Mouse (Mus musculus): Measurements from ENCODE around the gene Abl2. TPM values are rescaled to one million over a fixed set of nuclear protein-coding genes. Genes with fewer than 3 reads are reported as not detected.
A peak's percentile ranks its signal among the peaks of the same experiment; 100 is the strongest.

Gene Abl2
- polyA plus RNA-seq, 1 experiment from 2014 or later: 11.1 TPM

DNA sequence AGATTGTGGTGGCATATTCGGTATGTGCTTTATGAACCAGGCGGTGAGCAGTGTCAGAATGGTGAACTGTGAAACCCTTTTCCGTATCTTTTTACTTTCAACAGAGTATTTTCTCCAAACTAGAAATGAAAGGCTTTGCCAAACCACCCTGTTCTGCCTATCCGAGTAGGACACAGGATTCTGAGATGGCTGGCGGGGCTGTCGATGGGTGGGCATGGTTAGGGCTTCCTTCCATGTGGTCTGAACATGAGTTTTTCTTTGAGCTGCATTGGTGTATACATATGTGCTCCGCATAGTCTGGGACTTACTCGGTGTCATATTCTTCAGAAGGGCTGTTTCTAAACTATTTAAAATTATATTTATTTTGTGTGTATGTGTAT, 1.0 kb downstream of the Abl2 start:
- Histone ChIP-seq H3K36me3 (ENCODE audit: inconsistent target) (no peaks in the 10 kb centered on the region), H3K4me3 (ENCODE audit: inconsistent target) (peak overlapping the region; percentile 55), H3K27ac (no peak overlapping the region), H3K79me2 (ENCODE audit: inconsistent target) (peaks cover 54% of the 10 kb centered on the region)
- WGBS (ENCODE audit: missing documents): 25% methylated on average over 8 of the region's 8 CpGs

DNA sequence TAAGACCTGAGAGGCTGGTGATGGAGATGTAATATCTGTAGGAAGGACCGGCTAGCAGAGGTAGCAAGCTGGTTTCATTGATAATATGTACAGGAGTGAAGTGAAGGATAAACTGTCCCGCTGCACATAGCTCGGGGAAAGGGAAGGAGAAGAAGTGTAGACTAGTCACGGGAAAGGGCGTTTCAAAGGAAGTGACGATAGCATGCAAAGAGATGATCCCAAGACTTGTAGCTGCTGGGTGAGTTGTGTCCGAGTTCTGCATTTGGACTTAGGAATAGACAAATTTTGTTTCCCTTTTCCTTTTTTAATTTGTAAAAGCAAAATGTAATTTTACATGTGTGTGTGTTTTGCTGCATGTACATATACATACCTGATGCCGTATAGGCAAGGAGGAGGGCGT, 1.9 kb downstream of the Abl2 start:
- WGBS (ENCODE audit: missing documents): 79% methylated on average over 9 of the region's 9 CpGs
- Histone ChIP-seq H3K27ac (no peak overlapping the region), H3K4me3 (ENCODE audit: inconsistent target) (no peak overlapping the region)

DNA sequence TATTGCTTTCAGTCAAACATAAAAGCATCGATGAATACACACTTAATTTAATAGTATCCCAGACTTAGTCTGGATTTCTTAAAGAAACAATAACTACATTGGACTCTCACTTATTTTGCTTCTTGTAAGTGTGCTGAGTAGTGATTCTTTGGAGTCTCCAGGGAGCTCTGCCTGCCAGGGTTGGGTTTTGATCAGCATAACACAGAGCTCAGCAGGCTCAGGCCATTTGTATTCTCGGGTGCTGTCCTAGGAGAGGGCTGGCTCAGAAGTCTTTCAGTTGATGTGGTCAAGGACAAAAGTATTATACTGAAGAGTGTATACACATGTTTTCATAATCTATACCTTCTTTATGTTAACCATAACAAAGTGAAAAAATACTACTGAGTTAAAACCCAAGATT, 6.7 kb downstream of the Abl2 start:
- Histone ChIP-seq H3K27ac (no peak overlapping the region), H3K79me2 (ENCODE audit: inconsistent target) (peaks cover 100% of the 10 kb centered on the region), H3K4me3 (ENCODE audit: inconsistent target) (no peak overlapping the region), H3K36me3 (ENCODE audit: inconsistent target) (no peaks in the 10 kb centered on the region)
- 88% methylated on average over 2 of the region's 2 CpGs for WGBS (ENCODE audit: missing documents)

More for the DNA sequence above, 1.9 kb downstream of the Abl2 start:
- peaks cover 63% of the 10 kb centered on the region for H3K79me2 ChIP-seq (ENCODE audit: inconsistent target)
- H3K36me3 ChIP-seq (ENCODE audit: inconsistent target): no peaks in the 10 kb centered on the region

DNA sequence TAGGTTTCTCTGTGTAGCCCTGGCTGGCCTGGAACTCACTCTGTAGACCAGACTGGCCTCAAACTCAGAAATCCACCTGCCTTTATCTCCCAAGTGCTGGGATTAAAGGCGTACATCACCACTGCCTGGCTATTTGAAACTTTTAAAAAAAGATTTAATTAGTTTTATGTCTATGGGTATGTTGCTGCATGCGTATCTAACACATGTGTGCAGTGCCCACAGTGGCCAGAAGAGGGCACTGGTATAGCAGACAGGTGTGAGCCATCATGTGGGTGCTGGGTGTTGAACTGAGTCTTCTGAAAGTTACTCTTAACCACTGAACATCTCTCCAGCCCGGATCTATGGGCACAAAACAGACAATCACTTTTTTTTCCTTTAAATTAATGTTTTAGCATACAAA, 7.5 kb downstream of the Abl2 start:
- WGBS (ENCODE audit: missing documents): 100% methylated on average over 3 of the region's 3 CpGs
- Histone ChIP-seq H3K36me3 (ENCODE audit: inconsistent target) (no peaks in the 10 kb centered on the region), H3K27ac (no peak overlapping the region), H3K4me3 (ENCODE audit: inconsistent target) (no peak overlapping the region), H3K79me2 (ENCODE audit: inconsistent target) (peaks cover 100% of the 10 kb centered on the region)

DNA sequence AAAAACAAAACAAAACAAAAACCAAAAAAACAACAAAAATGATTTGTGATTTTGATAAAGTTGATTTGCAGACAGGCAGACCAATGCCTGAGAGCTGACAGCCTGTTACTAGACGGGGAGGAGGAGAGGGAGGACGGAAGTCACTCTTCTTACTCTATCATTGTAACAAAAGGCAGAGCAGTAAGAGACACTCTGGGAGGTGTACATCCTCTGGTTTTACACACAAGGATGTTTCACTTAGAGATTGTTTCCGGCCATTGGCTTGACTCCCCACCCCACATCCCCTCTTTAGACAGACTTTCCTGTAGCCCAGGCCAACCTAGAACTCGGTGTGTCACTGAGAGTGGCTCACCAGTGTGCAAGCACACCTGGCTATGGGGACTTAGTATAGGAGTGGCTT, 11.0 kb downstream of the Abl2 start:
- WGBS (ENCODE audit: missing documents): 82% methylated on average over 4 of the region's 4 CpGs
- Histone ChIP-seq H3K36me3 (ENCODE audit: inconsistent target) (no peaks in the 10 kb centered on the region), H3K4me3 (ENCODE audit: inconsistent target) (no peak overlapping the region), H3K27ac (no peak overlapping the region), H3K79me2 (ENCODE audit: inconsistent target) (peaks cover 97% of the 10 kb centered on the region)

DNA sequence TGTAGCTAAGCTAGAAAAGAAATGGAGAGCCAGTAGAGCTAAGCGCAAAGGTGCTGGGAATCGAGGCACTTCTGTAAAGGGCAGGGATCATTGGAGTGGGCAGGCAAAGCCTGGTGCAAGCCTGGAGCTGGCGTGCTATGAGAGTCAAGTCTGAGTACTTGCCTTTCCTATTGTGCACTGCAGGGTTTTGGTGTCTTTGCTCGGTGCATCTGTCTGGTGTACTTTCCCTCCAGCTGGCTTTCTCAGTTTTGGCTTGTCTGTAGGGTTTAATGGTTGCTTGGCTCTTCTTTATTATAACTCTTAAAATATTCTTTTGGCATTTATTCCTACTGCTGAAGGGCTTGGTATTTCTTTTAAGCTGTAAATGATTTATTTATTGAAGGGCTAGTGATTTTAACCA, 14.4 kb downstream of the Abl2 start:
- H3K36me3 ChIP-seq (ENCODE audit: inconsistent target): no peaks in the 10 kb centered on the region
- H3K79me2 ChIP-seq (ENCODE audit: inconsistent target): peaks cover 97% of the 10 kb centered on the region
- WGBS (ENCODE audit: missing documents): 96% methylated on average over 4 of the region's 4 CpGs
- no peak overlapping the region for H3K27ac ChIP-seq
- H3K4me3 ChIP-seq (ENCODE audit: inconsistent target): no peak overlapping the region

DNA sequence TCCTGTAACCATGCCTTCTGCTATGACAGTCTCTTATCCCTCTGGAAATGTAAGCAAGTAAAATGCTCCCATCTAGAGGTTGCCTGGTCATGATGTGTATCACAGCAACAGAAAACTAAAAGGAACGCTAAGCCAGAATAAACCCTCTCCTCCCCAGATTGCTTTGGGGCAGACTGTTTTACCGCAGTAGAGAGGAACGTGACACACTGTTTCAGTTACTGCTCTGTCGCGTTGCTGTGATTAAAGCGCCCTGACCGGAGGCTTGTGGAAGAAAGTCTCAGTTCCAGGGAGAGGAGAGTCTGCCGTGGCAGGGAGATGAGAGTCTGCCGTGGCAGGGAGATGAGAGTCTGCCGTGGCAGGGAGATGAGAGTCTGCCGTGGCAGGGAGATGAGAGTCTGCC, 22.6 kb downstream of the Abl2 start:
- no peaks in the 10 kb centered on the region for H3K36me3 ChIP-seq (ENCODE audit: inconsistent target)
- WGBS (ENCODE audit: missing documents): 71% methylated on average over 11 of the region's 11 CpGs
- H3K27ac ChIP-seq: no peak overlapping the region
- no peak overlapping the region for H3K4me3 ChIP-seq (ENCODE audit: inconsistent target)
- H3K79me2 ChIP-seq (ENCODE audit: inconsistent target): peaks cover 100% of the 10 kb centered on the region

DNA sequence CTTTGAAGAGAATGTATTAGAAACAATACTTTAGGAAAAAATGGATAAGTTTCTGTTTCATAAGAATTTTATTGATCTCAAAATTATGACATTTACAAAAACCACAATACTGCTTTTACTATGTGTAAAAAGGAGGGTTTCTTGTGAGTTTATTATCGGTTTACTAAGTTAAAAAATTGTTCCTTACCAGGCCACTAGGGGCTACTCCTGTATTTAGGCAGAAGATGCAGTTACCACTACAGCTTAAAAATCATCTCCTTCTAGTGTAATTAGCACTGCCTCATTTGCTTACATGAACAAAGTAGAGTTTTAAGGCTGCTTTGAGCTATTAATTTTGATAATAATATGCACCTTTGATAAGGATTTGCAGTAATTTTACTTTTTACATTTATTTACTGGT, 25.6 kb downstream of the Abl2 start:
- Histone ChIP-seq H3K79me2 (ENCODE audit: inconsistent target) (peaks cover 100% of the 10 kb centered on the region), H3K36me3 (ENCODE audit: inconsistent target) (no peaks in the 10 kb centered on the region), H3K4me3 (ENCODE audit: inconsistent target) (no peak overlapping the region), H3K27ac (no peak overlapping the region)
- 43% methylated on average over 1 of the region's 1 CpGs for WGBS (ENCODE audit: missing documents)

DNA sequence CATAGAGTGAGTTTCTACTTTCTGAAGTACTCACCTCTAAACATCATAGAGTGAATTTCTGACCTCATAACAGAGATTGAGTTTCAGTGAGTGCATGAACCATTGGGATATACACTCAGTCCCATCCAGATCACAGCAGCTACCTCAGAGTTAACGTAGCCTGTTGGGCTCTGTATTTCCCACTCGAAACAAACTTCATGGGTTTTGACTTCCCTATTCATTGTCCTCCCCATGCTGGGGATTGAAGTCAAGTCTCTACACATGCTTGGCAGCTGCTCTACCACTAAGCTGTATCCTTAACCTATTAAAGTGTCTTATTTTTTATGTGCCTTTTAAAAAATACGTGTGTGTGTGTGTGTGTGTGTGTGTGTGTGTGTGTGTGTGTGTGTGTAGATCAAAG, 26.9 kb downstream of the Abl2 start:
- WGBS (ENCODE audit: missing documents): 40% methylated on average over 2 of the region's 3 CpGs
- H3K36me3 ChIP-seq (ENCODE audit: inconsistent target): no peaks in the 10 kb centered on the region
- H3K27ac ChIP-seq: no peak overlapping the region
- peaks cover 100% of the 10 kb centered on the region for H3K79me2 ChIP-seq (ENCODE audit: inconsistent target)
- no peak overlapping the region for H3K4me3 ChIP-seq (ENCODE audit: inconsistent target)

DNA sequence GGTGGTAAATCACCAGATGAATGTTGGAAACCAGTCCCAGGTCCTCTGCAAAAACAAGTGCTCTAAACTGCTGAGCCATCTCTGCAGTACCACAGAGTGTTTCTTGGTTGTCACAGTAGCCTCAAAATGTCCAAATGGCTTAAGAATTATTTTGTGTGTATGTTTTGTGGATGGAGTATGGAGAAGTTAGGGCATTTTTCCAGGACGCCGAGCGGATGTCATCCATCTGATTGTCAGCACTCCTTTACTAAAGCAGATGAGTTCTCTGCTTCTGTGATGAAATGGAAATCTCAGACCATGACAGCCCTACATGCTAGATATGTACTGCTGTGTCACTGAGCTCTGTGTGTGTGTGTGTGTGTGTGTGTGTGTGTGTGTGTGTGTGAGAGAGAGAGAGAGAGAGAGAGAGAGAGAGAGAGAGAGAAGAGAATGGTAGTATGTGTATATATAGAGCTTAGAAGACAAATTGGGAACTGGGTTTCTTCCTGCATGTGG, 31.3 kb downstream of the Abl2 start:
- Histone ChIP-seq H3K4me3 (ENCODE audit: inconsistent target) (no peak overlapping the region), H3K36me3 (ENCODE audit: inconsistent target) (no peaks in the 10 kb centered on the region), H3K79me2 (ENCODE audit: inconsistent target) (peaks cover 100% of the 10 kb centered on the region), H3K27ac (no peak overlapping the region)
- WGBS (ENCODE audit: missing documents): 100% methylated on average over 3 of the region's 3 CpGs

DNA sequence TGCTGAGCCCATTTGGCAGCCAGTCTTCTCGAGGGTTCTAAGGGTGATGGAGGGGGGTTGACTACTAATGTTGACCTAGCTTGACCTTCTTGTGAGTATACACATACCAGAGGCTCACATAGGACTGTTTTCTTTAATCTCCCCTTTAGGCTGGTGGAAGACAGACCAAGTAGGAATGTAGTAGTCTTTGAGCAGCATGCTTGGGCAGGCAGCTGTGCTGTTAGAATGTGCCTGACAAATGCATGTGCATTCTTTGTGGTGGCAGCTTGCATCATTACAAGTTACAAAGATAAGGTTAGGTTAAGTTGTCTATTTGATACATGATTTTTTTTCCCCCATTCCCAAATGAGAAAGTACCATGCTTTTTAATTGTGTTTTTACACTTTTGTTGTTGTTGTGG, 31.8 kb downstream of the Abl2 start:
- Histone ChIP-seq H3K36me3 (ENCODE audit: inconsistent target) (no peaks in the 10 kb centered on the region), H3K4me3 (ENCODE audit: inconsistent target) (no peak overlapping the region), H3K79me2 (ENCODE audit: inconsistent target) (peaks cover 100% of the 10 kb centered on the region), H3K27ac (no peak overlapping the region)
- 92% methylated on average over 1 of the region's 1 CpGs for WGBS (ENCODE audit: missing documents)

DNA sequence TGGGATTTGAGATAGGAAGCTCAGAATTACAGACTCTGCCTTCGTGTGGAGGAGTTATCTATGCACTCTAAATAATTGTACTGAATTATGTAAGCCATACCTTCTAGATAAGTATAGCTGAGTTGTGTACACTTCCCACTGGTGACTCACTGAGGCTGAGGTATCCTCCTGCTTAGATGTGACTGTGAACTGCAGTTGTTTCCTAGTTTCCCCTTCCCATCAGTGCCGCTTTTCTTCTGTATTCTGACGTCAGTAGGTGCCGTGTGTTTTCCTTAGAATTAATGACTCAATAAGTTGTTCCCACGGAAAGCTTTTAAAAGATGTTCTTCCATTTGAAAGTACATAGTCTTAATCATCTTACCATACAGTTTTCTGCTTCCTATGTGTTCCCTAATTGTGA, 34.7 kb downstream of the Abl2 start:
- Histone ChIP-seq H3K4me3 (ENCODE audit: inconsistent target) (no peak overlapping the region), H3K36me3 (ENCODE audit: inconsistent target) (no peaks in the 10 kb centered on the region), H3K79me2 (ENCODE audit: inconsistent target) (peaks cover 98% of the 10 kb centered on the region), H3K27ac (no peak overlapping the region)
- 73% methylated on average over 5 of the region's 5 CpGs for WGBS (ENCODE audit: missing documents)

DNA sequence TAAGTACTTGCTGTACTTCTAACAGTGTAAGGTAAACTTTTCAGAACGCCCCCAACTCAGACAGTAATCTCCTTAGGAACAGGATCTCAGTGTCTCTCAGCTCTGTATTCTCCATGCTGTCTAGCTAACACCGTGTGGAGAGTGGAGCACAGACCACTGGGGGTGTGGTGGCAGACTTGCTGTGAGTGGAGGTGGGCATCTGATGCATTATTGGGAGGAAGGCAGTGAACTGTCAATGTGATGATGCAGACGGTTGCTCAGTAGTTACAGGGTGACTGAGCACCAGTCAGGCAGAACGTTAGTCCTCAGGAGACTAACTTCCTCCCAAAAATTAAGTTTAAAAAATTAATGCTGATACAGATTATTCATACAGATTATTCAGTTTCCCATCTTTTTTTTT, 38.5 kb downstream of the Abl2 start:
- Histone ChIP-seq H3K79me2 (ENCODE audit: inconsistent target) (peaks cover 95% of the 10 kb centered on the region), H3K4me3 (ENCODE audit: inconsistent target) (no peak overlapping the region), H3K36me3 (ENCODE audit: inconsistent target) (no peaks in the 10 kb centered on the region), H3K27ac (no peak overlapping the region)
- 98% methylated on average over 4 of the region's 4 CpGs for WGBS (ENCODE audit: missing documents)

DNA sequence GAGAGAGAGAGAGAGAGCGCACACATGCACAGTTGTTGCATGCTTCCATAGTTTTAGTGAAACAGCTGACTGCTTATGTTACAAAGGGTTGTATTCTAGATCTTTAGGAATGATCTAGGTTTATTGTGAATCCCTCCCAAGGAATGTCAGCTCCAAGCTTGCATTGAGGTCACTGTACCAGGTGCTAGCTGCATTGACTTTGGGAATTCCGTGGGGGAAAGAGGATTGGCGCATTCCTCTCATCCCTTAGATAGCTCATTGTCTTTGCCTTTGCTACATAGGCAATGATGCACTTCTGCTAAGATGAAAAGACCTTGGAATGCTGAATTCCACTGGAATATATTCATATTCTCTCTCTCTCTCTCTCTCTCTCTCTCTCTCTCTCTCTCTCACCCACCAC, 44.0 kb downstream of the Abl2 start:
- Histone ChIP-seq H3K4me3 (ENCODE audit: inconsistent target) (no peak overlapping the region), H3K79me2 (ENCODE audit: inconsistent target) (peaks cover 95% of the 10 kb centered on the region), H3K36me3 (ENCODE audit: inconsistent target) (no peaks in the 10 kb centered on the region), H3K27ac (no peak overlapping the region)
- 100% methylated on average over 3 of the region's 3 CpGs for WGBS (ENCODE audit: missing documents)

DNA sequence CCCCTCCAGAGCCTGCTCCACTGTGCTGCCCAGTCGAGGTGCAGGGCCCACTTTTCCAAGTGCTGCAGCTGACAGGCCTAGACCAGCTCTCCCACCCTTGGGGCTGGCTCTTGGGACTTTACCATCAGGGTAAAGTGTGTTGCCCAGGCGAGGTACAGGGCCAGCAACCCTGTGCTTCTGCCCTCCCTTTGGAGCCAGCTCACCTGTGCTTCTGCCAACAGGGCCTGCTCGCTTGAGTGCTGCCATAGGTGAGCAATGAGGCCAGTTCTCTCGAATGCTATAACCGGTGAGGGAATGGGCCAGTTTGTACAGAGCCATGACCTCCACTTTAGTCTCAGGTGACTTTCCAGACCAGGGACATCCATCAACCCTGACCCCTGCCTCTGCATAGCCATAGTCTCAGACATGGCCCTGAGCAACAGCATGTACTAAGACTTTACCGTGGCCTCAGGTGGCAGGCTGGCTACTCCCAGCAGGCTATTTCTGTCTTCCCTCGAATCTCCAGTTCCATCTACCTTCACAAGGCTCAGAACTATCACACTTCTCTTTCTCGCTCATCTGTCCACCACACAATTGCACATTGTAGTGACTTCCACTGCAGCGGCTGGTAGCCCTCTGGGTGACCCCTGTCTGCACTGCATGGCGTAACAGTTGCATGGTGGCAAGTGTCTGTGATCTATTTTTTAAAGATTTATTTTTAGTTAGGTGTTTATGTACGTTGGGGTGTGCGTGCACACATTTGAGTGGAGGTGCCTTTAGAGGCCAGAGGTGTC, 46.7 kb downstream of the Abl2 start:
- Histone ChIP-seq H3K79me2 (ENCODE audit: inconsistent target) (peaks cover 98% of the 10 kb centered on the region), H3K36me3 (ENCODE audit: inconsistent target) (no peaks in the 10 kb centered on the region), H3K27ac (no peak overlapping the region), H3K4me3 (ENCODE audit: inconsistent target) (no peak overlapping the region)
- 79% methylated on average over 11 of the region's 12 CpGs for WGBS (ENCODE audit: missing documents)

DNA sequence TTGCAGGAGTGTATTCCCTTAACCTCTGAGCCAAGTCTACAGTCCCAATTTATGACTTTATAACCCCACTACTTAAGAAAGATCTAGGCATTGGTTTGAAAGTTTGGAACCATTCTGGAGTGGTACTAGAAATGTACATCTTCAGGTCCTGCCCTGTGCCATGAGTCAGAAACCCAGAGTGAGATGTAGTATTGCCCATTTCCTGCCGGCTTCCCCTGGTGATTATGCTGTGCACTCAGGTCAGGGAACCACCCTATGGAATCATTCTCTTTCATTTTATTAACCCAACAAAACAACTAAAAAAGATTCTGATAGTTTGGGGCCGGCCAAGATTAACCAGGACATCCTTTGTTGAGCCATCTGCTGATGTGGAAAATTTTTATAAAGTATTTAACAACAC, 47.4 kb downstream of the Abl2 start:
- WGBS (ENCODE audit: missing documents): 68% methylated on average over 2 of the region's 2 CpGs
- no peaks in the 10 kb centered on the region for H3K36me3 ChIP-seq (ENCODE audit: inconsistent target)
- H3K4me3 ChIP-seq (ENCODE audit: inconsistent target): no peak overlapping the region
- H3K79me2 ChIP-seq (ENCODE audit: inconsistent target): peaks cover 98% of the 10 kb centered on the region
- no peak overlapping the region for H3K27ac ChIP-seq
